Mouse (Mus musculus): ENCODE results near the gene Trim26.
A peak's percentile ranks its signal among the peaks of the same experiment; 100 is the strongest.

Gene Trim26

DNA sequence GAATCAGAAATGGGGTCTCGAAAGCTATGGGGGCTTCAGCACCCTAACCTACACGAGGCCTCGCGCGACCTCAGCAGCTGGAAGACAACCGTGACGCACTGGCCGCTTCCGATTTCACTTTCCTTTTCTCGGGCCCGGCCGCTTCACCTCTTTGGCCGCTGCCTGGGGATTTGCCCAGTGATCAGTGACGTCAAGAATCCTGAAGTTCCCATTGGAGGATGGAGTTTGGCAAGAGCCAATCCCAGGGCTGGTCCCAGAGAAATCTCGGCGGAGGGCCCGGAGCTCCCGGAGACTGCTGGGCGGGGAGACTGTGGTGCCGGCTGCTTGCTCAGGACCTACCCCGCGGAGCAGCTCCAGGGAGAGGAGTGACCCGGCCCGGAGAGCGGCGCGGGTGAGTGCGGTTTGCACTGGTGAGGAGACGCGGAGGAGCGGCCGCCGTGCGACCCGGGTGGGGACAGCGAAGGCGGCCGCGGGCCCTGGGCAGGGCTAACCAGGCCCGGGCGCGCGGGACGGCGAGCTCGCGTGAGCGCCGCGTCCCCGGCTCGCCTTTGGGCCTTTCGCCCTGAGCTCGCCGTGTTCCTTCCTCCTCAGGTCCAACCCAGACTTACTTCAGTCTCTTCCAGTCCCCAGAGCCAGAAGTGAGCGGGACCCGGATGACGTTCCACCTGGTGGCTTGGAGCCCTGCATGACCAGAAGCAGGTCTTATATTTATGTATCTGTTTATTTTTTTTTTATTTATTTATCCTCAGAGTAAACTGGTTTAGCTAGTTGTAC, at the start of gene Trim26:
TSS of gene Trim26 (plus strand) at position 261 of the 774 bp plus-strand sequence.
- peak; percentile 27; the same call in 1 of the 2 replicates for TF ChIP-seq GATA4 (IDR thresholded peaks at IDR 0.05; ENCODE audit: insufficient replicate concordance, low read length)

DNA sequence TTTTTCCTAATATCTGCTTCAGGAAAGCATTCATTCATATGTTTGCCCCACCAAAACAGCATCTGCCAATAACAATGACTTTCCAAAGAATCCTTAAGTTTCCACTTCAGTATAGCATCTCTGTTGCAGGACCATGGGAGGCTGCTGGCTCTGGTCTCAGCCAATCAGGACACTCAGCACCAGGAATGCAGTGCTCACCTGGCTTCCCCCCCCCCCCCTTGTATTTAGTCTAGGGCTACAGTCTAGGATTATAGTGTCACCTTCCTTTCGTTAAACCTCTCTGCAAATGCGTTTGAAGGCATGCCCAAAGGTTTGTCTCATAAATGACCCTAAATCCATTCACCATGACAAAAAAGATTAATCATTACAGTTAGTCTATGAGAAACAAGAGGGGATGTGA, 48.6 kb upstream of the Trim26 start:
- no peak for TF ChIP-seq GATA4 (IDR thresholded peaks at IDR 0.05; ENCODE audit: insufficient replicate concordance, low read length)

DNA sequence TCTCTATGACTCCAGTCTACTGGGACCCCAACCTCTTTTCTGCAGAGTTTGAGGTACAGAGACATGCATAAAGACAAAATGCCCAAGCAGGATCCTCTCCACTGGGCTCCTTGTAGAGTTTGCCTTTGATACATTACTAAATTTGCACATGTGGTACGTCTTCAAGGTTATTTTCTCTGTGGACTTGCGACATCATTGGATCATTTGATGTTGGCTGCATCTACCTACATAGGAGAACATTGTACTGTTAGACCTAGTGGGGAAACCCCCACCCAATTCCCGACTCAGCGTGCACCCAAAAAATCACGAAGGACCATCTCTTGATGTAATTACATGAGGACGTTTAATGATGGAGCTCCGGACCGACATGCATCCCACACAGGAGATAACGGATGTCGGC, 37.4 kb upstream of the Trim26 start:
- TF ChIP-seq GATA4 (IDR thresholded peaks at IDR 0.05; ENCODE audit: insufficient replicate concordance, low read length) = no peak

DNA sequence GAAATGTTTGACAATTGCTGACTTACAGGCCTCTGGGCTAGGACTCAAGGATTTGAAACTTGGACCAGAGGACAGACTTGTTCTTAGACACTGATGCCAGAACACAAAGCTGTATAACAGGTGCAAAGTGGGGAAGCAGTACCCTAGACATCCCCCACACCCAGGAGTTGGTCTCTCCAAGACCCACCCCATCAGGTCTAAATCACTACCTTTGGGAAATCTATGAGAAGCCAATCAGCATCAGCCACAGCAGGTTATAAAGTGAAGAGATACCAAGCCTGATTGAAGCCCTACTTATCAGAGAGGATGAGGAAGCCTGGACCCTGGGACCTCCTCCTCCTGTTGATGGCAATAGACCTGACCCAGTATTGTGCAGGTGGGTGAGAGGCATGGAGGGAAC, 25.1 kb upstream of the Trim26 start, which contains the start of gene H2-M10.6:
TSS of gene H2-M10.6 (plus strand) at position 301 of the 400 bp plus-strand sequence.
- TF ChIP-seq GATA4 (IDR thresholded peaks at IDR 0.05; ENCODE audit: insufficient replicate concordance, low read length) = no peak

DNA sequence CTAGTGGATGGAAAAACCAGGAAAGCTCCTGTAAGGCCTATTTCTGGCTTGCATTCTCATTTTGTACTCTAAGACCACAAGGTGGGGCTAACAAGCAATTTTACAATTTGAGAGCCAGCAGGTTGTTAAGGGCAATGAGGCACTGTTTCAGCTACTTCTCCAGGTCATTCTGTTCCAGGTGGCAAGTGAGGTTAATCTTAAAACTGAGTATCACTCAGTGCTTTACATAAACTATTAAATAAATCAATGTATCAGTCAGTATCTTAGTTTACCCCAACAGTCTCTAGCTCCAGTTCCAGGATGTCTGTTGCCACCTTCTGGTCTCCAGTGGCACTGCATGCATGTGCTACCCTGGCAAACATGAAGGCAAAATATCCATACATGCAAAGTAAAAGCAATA, 12.9 kb upstream of the Trim26 start:
- TF ChIP-seq GATA4 (IDR thresholded peaks at IDR 0.05; ENCODE audit: insufficient replicate concordance, low read length) = no peak

DNA sequence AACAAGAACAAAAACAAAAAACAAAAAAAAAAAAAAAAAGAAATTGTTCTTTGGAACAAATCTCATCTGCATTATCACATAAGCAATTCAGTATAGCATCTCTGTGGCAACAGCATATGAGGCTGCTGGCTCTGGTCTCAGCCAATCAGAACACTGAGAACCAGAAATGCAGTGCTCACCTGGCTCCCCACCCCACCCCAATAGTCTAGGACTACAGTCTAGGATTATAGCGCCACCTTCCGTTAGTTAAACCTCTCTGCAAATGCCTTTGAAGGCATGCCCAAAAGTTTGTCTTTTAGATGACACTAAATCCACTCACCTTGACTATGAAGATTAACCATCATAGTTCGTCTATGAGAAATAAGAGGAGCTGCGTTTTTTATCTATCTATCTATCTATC, 11.4 kb upstream of the Trim26 start:
- TF ChIP-seq GATA4 (IDR thresholded peaks at IDR 0.05; ENCODE audit: insufficient replicate concordance, low read length) = no peak

DNA sequence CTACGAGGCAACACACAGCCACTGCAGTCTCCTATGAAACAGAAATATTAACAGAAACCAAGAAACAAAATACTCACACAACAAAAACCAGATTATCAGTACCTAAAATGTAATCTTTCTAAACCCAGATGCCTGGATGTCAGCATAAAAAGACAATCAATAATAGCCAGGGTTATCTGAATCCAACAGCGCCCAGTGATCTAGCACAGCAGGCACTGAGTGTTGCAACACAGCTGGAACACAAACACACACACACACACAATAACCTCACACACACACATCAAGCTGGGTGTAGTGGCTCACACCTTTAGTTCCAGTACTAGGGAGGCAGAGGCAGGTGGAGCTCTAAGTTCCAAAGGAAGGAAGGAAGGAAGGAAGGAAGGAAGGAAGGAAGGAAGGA, 8.4 kb upstream of the Trim26 start:
- TF ChIP-seq GATA4 (IDR thresholded peaks at IDR 0.05; ENCODE audit: insufficient replicate concordance, low read length) = no peak

DNA sequence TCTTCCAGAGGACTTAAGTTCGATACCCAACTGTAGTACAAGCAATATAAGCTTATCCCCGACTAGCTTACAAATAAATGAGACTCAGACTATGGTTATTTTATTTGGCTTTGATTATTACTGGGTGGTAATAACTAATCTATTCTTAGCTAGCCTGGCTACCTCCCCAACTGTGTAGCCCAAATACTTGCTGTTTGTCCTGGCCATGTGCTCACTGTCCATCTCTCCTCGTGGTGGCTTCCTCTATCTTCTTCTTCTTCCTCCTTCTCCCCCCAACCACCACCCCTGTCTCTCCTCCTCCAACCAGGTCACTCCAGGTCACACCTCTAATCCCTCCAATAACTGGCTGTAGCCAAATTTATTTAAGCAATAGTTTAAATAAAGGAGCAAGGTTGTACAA, 6.5 kb upstream of the Trim26 start:
- TF ChIP-seq GATA4 (IDR thresholded peaks at IDR 0.05; ENCODE audit: insufficient replicate concordance, low read length) = no peak

DNA sequence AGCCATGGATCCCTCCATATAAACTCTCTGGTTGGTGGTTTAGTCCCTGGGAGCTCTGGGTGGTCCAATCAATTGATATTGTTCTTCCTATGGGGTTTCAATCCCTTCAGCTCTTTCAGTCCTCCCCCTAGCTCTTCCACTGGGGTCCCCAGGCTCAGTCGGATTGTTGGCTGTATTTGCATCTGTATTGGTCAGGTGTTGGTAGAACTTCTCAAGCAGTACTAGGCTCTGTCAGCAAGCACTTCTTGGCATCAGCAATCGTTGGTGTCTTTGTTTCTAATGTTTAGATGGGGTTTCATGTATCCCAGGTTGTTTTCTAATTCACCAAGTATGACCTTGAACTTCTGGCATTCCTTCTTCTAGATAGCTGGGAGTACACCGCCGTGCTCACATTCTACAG, 4.2 kb upstream of the Trim26 start:
- TF ChIP-seq GATA4 (IDR thresholded peaks at IDR 0.05; ENCODE audit: insufficient replicate concordance, low read length) = no peak

DNA sequence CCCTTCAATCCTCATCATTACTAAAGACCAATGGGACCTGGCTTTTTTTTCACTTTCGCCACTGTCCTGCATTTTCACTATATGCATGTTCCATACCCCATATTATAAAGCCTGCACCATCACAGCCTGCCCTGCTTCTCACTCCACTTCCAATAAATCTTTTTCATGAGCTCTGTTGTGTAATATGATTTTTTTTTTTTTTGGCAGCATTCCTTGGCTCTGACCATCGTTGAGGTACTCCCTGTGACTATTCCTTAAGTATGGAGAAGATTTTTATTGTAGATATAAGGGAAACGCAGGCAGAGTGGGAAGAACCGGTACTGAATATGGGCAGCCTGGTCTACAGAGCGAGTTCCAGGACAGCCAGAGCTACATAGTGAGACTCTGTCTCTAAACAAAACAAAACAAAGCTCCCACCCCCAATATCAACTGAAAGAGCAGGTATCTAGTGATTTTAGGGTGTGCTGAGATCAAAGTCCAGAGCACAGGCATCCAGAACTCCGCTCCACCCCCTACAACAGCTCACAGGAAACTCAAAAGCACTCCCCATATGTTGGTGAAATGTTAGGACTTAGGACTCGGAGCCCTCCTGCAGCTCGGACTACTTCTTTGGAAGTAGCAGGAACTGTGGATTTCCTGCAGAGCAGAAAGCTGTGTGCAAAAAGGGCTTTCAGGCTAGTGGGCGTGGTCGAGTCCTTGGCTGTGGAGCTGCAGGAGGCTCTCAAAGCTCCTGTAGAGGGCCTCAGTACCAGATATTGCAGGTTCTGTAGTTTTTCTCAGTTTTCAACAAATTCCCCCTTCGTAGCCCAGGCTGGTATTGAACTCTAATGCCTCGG, 1.1 kb upstream of the Trim26 start:
- no peak; the same call in 1 of the 2 replicates for TF ChIP-seq GATA4 (IDR thresholded peaks at IDR 0.05; ENCODE audit: insufficient replicate concordance, low read length)

DNA sequence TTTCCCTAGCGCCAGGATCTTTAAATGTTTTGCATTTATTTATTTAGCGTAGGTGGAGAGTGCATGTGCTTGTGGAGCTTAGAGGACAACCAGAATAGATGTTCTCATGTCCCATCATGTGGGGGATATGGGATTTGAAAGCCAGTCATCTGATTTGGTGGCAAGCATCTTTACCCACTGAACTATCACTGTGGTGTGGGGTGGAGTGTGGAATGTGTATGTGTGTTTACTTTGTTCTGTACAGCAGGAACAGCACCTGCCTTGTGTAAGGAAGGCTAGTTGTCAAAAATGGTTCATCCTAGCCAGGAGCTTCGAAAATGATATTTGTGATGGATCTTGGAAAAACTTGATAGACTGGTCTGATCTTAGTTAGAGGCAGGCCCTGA, 514 bp upstream of the Trim26 start:
- no peak for TF ChIP-seq GATA4 (IDR thresholded peaks at IDR 0.05; ENCODE audit: insufficient replicate concordance, low read length)

DNA sequence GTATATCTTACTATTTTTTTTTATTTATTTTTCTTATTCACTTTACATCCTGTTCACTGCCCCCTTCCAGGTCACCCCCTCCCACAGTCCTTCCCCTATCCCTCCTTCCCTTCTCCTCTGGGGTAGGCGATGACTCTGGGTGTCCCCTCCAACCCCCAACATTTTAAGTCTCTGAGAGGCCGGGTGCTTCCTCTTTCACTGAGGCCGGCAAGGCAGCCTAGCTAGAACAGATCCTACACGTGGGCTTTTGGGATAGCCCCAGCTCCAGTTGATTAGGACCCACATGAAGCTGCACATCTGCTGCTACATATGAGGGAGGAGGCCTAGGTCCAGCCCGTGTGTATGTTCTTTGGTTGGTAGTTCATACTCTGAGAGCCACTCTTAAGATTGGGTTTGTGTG, 2.1 kb downstream of the Trim26 start:
- TF ChIP-seq GATA4 (IDR thresholded peaks at IDR 0.05; ENCODE audit: insufficient replicate concordance, low read length) = no peak

DNA sequence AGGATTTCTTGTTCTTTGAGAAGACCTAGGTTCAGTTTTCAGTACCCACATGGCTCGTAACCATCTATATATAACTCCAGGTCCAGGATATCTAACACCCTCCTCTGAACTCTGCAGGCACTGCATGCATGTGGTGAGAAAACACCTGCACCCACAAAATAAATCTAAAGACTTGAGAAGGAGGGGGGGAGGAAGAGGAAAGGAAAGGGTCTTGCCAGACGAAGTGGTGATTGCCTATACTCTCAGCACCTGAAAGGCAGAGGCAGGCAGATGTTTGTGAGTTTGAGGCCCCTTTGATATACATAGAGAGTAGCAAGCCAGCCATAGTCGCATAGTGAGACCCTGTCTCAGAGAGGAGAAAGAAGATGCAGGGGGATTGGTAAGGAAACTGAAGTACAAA, 3.0 kb downstream of the Trim26 start:
- TF ChIP-seq GATA4 (IDR thresholded peaks at IDR 0.05; ENCODE audit: insufficient replicate concordance, low read length) = no peak

DNA sequence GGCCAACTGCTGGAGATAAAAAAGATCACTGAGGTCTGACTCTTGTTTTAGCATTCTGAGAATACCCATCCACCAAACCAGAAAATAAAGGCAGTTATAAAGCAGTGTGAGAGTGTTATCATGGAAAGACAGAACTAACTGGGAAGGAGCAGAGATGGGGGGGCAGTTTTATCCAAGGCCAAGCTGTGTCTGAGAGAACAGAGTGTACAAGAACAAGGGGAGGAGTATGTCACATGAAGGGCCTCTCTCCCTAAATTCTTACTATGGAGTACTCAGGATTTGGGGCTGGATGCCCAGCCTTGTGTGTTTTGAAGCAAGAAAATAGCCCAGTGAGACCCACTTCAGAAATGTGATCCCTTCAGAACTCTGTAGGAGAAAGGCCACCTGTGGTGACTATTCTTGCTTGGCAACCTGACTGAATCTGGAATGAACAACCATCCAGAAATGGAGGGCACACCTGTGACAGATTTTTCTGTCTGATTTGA, 4.1 kb downstream of the Trim26 start:
- TF ChIP-seq GATA4 (IDR thresholded peaks at IDR 0.05; ENCODE audit: insufficient replicate concordance, low read length) = no peak

DNA sequence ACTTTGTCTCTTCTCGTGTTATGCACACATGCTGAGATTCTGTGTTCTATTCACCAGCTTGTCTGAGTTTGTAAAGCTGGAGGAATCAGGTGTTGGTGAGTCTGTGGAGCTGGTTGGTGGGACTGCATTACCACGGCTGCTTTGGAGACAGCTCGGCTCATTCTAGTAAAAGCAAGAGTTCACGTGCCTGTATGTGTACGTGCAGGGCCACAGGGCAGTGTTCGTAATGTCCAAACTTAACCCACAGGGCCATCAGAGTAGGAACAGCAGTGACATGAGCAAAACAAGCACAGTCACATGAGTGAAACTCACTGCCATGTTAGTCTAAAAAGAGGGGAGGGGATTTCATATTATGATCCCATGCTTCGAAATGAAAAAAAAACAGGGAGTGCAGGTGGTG, 6.8 kb downstream of the Trim26 start:
- no peak for TF ChIP-seq GATA4 (IDR thresholded peaks at IDR 0.05; ENCODE audit: insufficient replicate concordance, low read length)

DNA sequence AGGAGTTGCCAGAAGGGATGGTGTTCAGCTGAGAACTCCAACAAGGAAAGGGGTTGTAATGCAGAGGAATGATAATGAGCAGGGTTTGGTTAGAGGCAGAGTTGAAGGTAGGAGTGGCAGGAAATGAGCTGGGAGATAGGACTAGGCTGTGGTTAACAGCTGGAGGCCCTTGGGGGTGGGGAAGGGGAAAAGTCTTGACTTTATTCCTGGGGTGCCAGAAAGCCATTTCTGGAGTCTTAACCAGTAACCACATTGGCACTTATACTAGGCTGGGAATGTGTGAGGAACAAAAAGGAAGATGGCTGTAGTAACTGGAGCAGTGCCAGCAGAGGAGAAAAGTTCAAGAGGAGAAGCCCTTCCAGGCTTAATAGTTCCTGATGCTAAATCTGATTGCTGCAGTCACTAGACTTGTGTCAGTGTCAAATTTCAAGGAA, 7.4 kb downstream of the Trim26 start:
- no peak for TF ChIP-seq GATA4 (IDR thresholded peaks at IDR 0.05; ENCODE audit: insufficient replicate concordance, low read length)
